Mouse (Mus musculus): ENCODE results near the gene Donson. TPM values are rescaled to one million over a fixed set of nuclear protein-coding genes. Genes with fewer than 3 reads are reported as not detected.
"Not testable (repeated sequence)": the region's sequence is repeated elsewhere in the genome, so short reads cannot be mapped to it uniquely, and the experiment has no call there.

The Donson gene
- total RNA-seq, 2 experiments from 2014 or later: 24.9 to 28.8 TPM

DNA sequence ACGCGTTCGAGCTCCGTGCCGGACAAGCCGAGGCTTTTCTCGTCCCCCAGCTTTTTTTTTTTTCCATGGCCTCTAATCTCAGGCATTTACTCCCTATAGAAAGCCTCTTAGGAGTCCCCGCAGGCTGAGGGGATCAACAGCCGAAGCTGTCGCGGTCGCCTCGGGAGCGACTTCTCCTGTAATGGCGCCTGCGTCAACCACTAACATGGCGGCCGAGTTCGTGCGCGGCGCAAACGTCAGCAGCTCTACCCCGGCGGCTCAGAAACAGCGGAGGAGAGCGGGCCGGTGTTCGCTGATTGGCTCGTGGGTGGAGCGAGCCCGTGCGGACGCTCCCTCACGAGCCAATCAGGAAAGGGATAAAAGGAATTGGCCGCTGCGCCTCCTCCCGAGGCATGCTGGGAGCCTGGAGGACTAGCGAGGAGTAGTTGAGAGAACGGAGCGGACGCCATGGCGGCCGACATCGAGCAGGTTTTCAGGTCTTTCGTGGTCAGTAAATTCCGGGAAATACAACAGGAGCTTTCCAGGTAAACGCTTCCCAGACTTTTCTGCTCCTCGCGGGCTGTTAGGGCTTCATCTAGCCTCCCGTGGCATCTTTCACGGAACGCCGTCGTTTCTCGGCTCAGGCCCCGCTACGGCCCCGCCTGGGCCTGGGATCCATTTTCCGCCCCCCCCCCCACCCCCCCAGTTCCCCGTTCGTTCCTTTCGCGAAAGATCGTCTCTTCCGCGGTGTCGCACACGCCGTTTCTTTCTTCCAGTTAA lies 40.9 kb downstream of the Donson start, which contains the start of gene Son:
TSS of gene Son (plus strand) at position 46 of the 759 bp plus-strand sequence.
- intact Hi-C loops (cut with DNase I): no loop called here
- peak; percentile 97 to 98 for DNase-seq (ENCODE audit: extremely low spot score in 1 of 2, low spot score in 2 of 2)

GRCm38 (mm10) chr16:91646681-91647419 lies 41.7 kb downstream of the Donson start, which contains the start of gene Gart:
Gene Gart, minus strand, starts transcription at chr16:91646952.
- DNase-seq (ENCODE audit: extremely low spot score in 1 of 2, low spot score in 2 of 2): peak; percentile 88 to 97
- intact Hi-C loops (cut with DNase I): no loop called here

- intact Hi-C loops (cut with DNase I): no loop called here
- no peak for DNase-seq (ENCODE audit: extremely low spot score in 1 of 2, low spot score in 2 of 2)
Observed at GRCm38 (mm10) chr16:91645995-91646602, 42.5 kb downstream of the Donson start.

DNA sequence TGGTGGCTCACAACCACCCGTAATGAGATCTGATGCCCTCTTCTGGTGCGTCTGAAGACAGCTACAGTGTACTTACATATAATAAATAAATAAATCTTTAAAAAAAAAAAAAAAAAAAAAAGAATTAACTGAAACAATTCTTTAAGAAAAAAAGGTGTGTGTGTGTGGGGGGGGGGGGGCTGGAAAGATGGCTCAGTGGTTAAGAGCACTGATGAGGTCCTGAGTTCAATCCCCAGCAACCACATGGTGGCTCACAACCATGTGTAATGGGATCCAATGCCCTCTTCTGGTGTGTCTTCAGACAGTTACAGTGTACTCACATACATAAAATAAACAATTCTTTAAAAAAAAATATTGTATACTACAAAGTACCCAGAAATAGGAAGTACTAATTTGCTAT lies 43.1 kb downstream of the Donson start:
- DNase-seq (ENCODE audit: extremely low spot score in 1 of 2, low spot score in 2 of 2); intact Hi-C loops (cut with DNase I): not testable (repeated sequence)

DNA sequence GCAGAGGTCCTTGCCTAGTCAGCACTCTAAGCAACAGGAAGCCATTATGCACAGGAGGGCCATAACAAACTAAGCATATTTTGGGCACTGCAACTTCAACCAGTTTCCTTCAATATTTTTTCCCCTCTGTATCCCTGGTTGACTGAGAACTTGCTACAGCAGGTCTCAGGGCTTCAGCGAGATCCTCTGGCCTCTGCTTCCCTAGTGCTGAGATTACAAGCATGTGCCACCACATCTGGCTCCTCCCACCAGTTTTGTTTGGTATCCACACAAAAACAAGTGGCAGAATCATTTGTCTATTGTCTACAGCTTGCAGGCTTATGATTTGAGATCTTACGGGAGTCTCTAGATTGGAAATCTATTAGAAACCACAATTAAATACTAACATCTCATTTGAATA lies 43.7 kb downstream of the Donson start:
- DNase-seq (ENCODE audit: extremely low spot score in 1 of 2, low spot score in 2 of 2): no peak
- intact Hi-C loops (cut with DNase I): no loop called here

- intact Hi-C loops (cut with DNase I): no loop called here
- no peak for DNase-seq (ENCODE audit: extremely low spot score in 1 of 2, low spot score in 2 of 2)
Observed at GRCm38 (mm10) chr16:91640171-91640570, 48.4 kb downstream of the Donson start.

DNA sequence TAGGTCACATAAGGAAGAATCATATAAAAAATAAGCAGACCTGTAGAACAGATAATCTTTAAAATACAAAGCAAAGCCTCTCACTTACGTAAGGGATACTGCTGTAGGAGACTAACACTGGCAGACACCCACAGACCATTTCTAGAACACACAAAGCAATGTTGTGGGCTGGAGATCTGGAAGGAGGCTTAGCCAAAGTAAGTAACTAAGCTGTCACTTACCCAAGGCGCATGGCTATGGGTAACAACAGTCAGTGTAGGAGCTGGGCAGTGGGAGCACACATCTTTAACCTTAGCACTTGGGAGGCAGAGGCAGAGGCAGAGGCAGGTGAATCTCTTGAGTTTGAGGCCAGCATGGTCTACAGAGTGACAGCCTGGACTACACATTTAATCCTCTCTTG lies 48.9 kb downstream of the Donson start:
- intact Hi-C loops (cut with DNase I): no loop called here
- DNase-seq (ENCODE audit: extremely low spot score in 1 of 2, low spot score in 2 of 2): no peak

DNA sequence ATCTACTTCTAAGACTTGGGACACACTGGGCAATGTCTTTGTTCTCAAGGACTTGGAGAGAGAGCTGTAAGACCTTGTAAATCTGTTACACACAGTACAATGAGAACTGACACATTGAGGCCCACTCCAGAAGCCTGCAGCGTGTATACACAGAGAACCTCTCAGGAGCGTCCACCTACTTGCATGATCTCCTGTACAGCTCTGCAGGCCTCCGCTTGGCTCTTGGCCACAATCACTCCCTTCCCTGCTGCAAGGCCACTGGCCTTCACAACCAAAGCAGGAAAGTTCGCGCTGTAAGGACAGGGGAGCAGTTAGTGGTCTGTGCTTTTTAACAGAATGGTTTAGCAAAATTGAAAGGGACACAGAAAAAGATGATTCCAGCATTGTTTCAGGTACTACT lies 49.4 kb downstream of the Donson start:
- intact Hi-C loops (cut with DNase I): no loop called here
- no peak for DNase-seq (ENCODE audit: extremely low spot score in 1 of 2, low spot score in 2 of 2)

GRCm38 (mm10) chr16:91633641-91634040 lies 54.9 kb downstream of the Donson start:
- intact Hi-C loops (cut with DNase I): no loop called here
- DNase-seq (ENCODE audit: extremely low spot score in 1 of 2, low spot score in 2 of 2): no peak

DNA sequence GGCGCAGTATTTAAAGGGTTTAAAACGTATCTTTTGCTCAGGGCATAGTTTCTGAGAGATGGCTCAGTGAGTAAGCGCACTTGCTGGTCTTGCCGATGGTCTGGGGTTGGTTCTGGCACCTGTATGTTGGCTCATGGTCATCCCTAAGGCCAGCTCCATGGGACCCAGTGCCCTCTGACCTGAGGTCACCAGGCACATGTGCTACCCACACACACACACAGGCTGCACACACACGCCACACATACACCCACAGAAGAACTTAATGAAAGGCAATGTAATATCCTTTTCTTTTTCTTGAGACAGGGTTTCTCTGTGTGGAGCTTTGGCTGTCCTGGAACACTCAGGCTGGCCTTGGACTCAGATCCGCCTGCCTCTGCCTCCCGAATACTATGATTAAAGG lies 55.6 kb downstream of the Donson start:
- intact Hi-C loops (cut with DNase I): no loop called here
- no peak for DNase-seq (ENCODE audit: extremely low spot score in 1 of 2, low spot score in 2 of 2)

- DNase-seq (ENCODE audit: extremely low spot score in 1 of 2, low spot score in 2 of 2): no peak
Observed at GRCm38 (mm10) chr16:91632439-91632838, 56.1 kb downstream of the Donson start.

DNA sequence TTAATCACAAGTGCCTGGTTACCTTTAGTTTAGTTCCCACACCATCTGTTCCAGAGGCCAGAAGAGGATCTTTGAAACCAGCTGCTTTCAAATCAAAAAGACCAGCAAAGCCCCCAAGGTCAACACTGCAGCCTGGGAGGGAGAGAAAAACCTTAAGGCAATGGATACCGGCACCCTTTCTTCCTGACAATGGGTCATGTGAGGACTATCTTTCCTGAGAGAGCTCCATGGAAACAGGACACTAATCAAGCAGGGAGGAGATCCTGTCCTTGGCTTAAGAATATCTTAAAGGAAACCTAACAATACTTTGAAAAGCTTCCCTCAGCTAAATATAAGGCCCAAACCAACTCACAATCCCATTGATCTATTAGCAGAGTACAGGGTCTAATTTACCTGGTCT lies 58.0 kb downstream of the Donson start:
- no peak for DNase-seq (ENCODE audit: extremely low spot score in 1 of 2, low spot score in 2 of 2)
- intact Hi-C loops (cut with DNase I): no loop called here

More at GRCm38 (mm10) chr16:91632439-91632838, 56.1 kb downstream of the Donson start:
- intact Hi-C loops (cut with DNase I): no loop called here

DNA sequence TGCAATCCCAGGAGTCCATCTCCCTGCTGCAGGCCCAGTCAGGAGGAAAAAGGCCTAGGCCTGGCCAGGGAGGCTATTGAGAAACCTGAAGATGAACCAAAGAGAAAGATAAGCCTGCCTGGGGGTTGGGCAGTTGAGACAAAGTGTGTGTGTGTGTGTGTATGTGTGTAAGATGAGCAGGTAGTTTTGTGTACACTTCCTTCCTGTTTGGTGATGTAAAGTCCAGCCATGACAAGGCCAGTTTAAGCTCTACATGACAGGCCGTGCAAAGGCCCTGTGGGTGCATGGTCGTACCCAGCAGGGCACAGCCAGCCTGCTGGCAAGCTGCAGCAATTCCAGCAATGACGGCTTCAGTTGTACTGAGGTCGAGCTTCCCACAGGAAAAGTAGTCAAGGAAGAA lies 58.8 kb downstream of the Donson start:
- intact Hi-C loops (cut with DNase I): no loop called here

DNA sequence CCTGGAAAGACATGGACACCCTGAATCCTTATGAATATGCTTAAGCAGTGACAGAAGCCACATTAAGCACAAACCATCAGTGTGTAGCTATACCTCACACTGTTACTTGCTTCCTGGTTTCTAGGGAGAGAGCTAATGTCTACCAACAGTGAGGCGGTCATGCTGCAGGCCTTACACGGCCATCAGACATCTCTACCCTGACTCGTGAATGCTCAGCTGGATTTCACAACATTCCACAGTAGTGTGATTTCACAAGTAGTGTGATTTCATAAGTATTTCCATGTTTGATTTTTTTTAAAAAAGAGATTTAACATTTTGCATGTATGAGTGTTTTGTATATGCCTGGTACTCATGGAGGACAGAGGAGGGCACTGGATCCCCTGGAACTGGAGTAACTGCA lies 59.9 kb downstream of the Donson start:
- intact Hi-C loops (cut with DNase I): no loop called here
- no peak for DNase-seq (ENCODE audit: extremely low spot score in 1 of 2, low spot score in 2 of 2)

More for the DNA sequence above, 58.8 kb downstream of the Donson start:
- DNase-seq (ENCODE audit: extremely low spot score in 1 of 2, low spot score in 2 of 2): no peak

DNA sequence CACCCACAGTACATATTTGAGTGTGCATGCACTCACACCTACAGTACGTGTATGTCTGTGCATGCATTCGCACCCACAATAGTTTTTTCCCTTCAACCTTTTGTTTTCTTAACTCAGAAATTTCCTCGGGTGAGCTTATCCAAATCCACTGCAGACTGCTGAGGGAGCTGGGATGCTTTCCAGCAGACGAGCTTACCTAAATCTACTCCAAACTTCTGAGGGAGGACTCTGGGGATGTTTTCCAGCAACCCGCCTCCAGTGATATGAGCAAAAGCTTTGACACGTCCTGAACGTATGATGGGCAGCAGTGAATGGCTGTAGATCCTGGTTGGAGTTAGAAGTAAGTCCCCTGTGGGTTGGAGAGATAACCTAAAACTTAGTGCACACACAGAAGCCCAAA lies 60.7 kb downstream of the Donson start:
- intact Hi-C loops (cut with DNase I): no loop called here
- no peak for DNase-seq (ENCODE audit: extremely low spot score in 1 of 2, low spot score in 2 of 2)

Other genes with a start within 250 kb of the Donson start
- 10 to 100 TPM; 68.8 to 75.0 TPM for gene Ifnar1, start 203.5 kb downstream of the Donson start, total RNA-seq (2021)
- 10 to 100 TPM; 74.8 to 82.0 TPM for gene Ifngr2, start 141.7 kb downstream of the Donson start, total RNA-seq (2021)
- 10 to 100 TPM; 92.3 to 95.0 TPM for gene Tmem50b, start 91.0 kb downstream of the Donson start, total RNA-seq (2021)
- 1 to 10 TPM; 3.4 to 4.7 TPM for gene Dnajc28, start 69.7 kb downstream of the Donson start, total RNA-seq (2021)
- gene Gart, start 41.8 kb downstream of the Donson start, total RNA-seq (2021): 10 to 100 TPM; 45.3 to 58.8 TPM
- gene Son, start 41.3 kb downstream of the Donson start, total RNA-seq (2021): 100 to 1,000 TPM; 211 to 212 TPM
- 10 to 100 TPM; 87.9 to 97.1 TPM for gene Cryzl1, start 40.2 kb upstream of the Donson start, total RNA-seq (2021)
- 100 to 1,000 TPM; 132 to 137 TPM for gene Itsn1, start 40.5 kb upstream of the Donson start, total RNA-seq (2021)